Mouse (Mus musculus): Measurements from ENCODE around the gene Hist1h1d. TPM values are rescaled to one million over a fixed set of nuclear protein-coding genes. Genes with fewer than 3 reads are reported as not detected.
"Not testable (repeated sequence)": the region's sequence is repeated elsewhere in the genome, so short reads cannot be mapped to it uniquely, and the experiment has no call there.

The Hist1h1d gene
- total RNA-seq, 2 experiments from 2014 or later: 3.1 to 3.7 TPM

DNA sequence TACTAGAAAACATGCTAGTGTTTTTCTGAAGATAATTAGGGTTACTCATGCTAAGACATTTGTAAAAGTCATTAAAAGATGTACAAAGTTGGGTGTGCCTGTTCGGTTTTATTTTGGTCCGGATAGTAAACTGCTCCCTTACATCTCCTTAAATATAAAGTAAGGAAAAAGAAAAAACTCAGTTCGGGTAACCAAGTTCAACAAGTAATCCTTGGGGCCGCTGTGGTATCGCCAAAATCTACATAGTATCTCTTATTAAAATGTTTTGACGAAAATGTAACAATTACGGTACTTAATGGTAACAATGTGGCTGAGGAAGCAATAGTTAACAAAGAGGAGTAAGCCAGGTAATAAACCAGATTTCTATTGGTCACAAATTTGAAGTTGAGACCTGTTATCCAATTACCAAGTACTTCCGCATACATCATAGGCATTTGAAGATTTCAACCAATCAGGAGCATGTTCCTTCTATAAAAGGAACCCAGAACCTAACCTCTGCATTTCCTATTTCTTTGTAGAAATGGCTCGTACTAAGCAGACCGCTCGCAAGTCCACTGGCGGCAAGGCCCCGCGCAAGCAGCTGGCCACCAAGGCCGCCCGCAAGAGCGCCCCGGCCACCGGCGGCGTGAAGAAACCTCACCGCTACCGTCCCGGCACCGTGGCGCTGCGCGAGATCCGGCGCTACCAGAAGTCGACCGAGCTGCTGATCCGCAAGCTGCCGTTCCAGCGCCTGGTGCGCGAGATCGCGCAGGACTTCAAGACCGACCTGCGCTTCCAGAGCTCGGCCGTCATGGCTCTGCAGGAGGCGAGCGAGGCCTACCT lies 8.9 kb upstream of the Hist1h1d start, which contains the start of gene Hist1h3f:
Hist1h3f (plus strand) TSS at position 88 of the 822 bp plus-strand sequence.
- peak; percentile 59 to 66 for DNase-seq (ENCODE audit: low spot score in 2 of 2)

GRCm38 (mm10) chr13:23544787-23545120 lies 8.3 kb upstream of the Hist1h1d start:
- DNase-seq (ENCODE audit: low spot score in 2 of 2): not testable (repeated sequence)

GRCm38 (mm10) chr13:23546694-23547093 lies 6.4 kb upstream of the Hist1h1d start:
- no peak for DNase-seq (ENCODE audit: low spot score in 2 of 2)

GRCm38 (mm10) chr13:23550761-23551145 lies 2.3 kb upstream of the Hist1h1d start:
- DNase-seq (ENCODE audit: low spot score in 2 of 2): no peak

DNA sequence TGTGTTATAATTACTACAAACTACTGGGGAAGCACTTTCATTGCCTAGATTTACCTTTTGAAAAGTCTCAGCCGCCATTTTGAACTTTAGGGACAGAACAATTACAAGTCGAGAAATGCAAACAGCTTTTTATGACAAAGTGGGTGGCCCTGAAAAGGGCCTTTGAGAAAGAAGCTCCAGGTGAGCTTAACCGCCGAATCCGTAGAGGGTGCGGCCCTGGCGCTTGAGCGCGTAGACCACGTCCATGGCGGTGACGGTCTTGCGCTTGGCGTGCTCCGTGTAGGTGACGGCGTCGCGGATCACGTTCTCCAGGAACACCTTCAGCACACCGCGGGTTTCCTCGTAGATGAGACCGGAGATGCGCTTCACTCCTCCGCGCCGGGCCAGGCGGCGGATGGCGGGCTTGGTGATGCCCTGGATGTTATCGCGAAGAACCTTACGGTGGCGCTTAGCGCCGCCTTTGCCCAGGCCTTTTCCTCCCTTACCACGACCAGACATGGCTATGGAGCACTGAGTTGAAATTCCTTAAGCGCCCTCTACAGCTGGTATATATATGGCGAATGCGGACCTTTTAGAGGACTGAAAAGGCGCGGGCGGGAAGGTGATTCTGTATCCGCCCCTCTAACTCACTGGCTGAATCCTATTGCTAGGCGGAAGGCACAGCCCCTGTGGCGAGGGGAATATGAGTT lies 1.8 kb upstream of the Hist1h1d start, which contains the start of gene Hist1h4f:
Hist1h4f (minus strand) TSS at position 503 of the 689 bp plus-strand sequence.
- DNase-seq (ENCODE audit: low spot score in 2 of 2): peak; percentile 83 to 94

GRCm38 (mm10) chr13:23551931-23552914 lies 839 bp upstream of the Hist1h1d start:
- DNase-seq (ENCODE audit: low spot score in 2 of 2): no peak

DNA sequence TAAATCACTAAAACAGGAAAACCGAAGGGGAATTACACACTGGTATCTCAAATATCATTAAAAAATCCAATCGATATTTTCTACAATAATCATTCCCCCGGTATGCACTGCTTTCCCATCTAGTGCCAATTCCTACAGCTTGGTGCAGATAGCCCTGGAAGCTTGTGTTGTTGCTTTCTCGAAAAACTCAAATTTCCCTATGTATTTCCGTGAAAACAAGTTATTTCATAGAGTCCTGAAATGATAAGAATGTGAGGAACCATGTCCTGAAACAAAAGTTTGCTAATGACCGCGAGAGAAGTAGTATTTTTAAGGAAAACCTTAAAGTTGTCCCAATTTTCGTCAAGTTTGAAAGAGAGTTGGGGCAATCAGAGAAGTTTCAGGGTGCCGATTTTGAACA lies 1.3 kb downstream of the Hist1h1d start:
- no peak for DNase-seq (ENCODE audit: low spot score in 2 of 2)

- DNase-seq (ENCODE audit: low spot score in 2 of 2): peak; percentile 69 to 84
These were observed 2.1 kb downstream of the Hist1h1d start for GRCm38 (mm10) chr13:23554925-23555838.

- DNase-seq (ENCODE audit: low spot score in 2 of 2): peak; percentile 47 to 64
These were observed 2.9 kb downstream of the Hist1h1d start for GRCm38 (mm10) chr13:23555839-23556416.

GRCm38 (mm10) chr13:23556906-23557305 lies 3.8 kb downstream of the Hist1h1d start:
- no peak for DNase-seq (ENCODE audit: low spot score in 2 of 2)

DNA sequence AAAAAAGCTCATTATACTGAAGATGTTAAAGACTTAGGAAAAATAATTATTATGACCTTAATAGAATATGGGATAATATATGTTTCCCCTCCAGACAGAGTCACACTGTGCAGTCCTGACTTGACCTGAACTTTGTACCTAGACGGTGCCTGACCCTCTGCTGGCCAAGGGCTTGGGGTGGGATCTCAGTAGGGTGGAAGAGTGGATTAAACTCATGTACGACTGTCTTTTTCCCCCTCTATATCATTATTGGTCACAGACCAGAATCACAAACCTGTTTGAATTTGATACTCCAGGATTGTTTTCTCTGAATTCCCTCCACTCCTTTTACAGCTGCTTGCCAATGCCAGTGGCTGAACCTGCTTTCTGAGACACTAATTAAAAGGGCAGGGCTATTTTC lies 7.6 kb downstream of the Hist1h1d start:
- DNase-seq (ENCODE audit: low spot score in 2 of 2): not testable (repeated sequence)

GRCm38 (mm10) chr13:23561531-23561882 lies 8.4 kb downstream of the Hist1h1d start:
- not testable (repeated sequence) for DNase-seq (ENCODE audit: low spot score in 2 of 2)

DNA sequence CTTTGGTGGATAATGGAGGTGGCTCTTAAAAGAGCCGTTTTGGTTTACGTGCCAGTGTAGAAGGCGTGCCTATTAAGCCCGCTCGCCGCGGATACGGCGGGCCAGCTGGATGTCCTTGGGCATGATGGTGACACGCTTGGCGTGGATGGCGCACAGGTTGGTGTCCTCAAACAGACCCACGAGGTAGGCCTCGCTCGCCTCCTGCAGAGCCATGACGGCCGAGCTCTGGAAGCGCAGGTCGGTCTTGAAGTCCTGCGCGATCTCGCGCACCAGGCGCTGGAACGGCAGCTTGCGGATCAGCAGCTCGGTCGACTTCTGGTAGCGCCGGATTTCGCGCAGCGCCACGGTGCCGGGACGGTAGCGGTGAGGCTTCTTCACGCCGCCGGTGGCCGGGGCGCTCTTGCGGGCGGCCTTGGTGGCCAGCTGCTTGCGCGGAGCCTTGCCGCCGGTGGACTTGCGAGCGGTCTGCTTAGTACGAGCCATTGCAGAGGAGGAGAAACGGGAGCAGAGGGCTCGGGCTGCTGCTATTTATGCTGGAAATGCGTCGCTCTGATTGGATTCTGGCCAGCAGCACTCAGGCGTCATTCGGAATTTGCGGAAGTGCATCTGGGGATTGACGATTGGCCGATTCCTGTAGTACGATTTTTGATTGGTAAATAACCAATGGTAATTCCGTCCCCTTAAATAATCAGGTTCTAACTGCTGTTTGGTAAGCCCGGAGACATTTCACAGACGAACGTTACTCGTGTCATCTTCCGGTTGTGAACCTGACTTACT lies 9.0 kb downstream of the Hist1h1d start, which contains the start of gene Hist1h3e:
Hist1h3e (minus strand) TSS at position 487 of the 777 bp plus-strand sequence.
- peak; percentile 85 to 92 for DNase-seq (ENCODE audit: low spot score in 2 of 2)

- peak in 1 of 2 experiments; percentile 38 for DNase-seq (ENCODE audit: low spot score in 2 of 2)
These were observed 9.8 kb downstream of the Hist1h1d start for GRCm38 (mm10) chr13:23562699-23563462.

GRCm38 (mm10) chr13:23564482-23564881 lies 11.4 kb downstream of the Hist1h1d start:
- DNase-seq (ENCODE audit: low spot score in 2 of 2): no peak

- not testable (repeated sequence) for DNase-seq (ENCODE audit: low spot score in 2 of 2)
These were observed 17.4 kb downstream of the Hist1h1d start for GRCm38 (mm10) chr13:23570261-23571021.

DNA sequence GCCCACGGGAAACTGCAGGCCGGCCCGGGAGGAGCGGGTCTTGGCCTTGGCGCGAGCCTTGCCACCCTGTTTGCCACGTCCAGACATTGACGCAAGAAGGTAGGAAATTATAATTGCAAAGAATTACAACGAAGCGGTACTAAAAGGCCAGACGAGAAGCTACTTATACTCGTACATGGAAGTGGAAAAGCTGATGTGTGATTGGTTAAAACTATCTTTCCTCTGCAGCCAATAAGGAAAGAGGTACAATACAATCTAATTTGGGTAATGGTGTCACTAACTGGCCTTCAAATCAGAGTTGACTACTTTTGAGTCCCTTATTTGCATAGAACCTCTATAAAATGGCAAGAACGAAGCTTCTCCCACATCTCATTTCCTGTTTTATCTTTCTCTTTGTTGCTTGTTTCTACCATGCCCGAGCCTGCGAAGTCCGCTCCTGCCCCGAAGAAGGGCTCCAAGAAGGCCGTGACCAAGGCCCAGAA lies 18.0 kb downstream of the Hist1h1d start, which contains the start of the genes Hist1h2ae and Hist1h2bg:
Hist1h2ae (minus strand) TSS at position 199 of the 482 bp plus-strand sequence.
Hist1h2bg (plus strand) TSS at position 375 of the 482 bp plus-strand sequence.
- peak; percentile 50 to 73 for DNase-seq (ENCODE audit: low spot score in 2 of 2)
